Mouse (Mus musculus) gastrocnemius, adult 2 months (tissue): Measurements from ENCODE around the gene Prkcd. TPM values are rescaled to one million over a fixed set of nuclear protein-coding genes. Genes with fewer than 3 reads are reported as not detected.
A peak's percentile ranks its signal among the peaks of the same experiment; 100 is the strongest.

Experiments used
- DNase-seq: peaks from one replicate; pipeline ENCODE4 v3.0.0; 2022
- H3K27ac ChIP-seq: fragments of 200-600 bp; 2 replicates; pipeline ENCODE4 v1.8.1; 2022; ENCODE audit warnings: mild to moderate bottlenecking
- H3K4me3 ChIP-seq: fragments of 200-600 bp; 2 replicates; pipeline ENCODE4 v1.8.1; 2022; ENCODE audit warnings: mild to moderate bottlenecking, moderate library complexity
- CTCF ChIP-seq: fragments of 200-600 bp; IDR thresholded peaks from 2 replicates; pipeline ENCODE4 v1.8.1; 2022; ENCODE audit warnings: antibody characterized with exemption, mild to moderate bottlenecking, moderate library complexity
- intact Hi-C: fragments of 180-260 bp; cut with DNase I; formaldehyde crosslinking; loops from one replicate; pipeline ENCODE4 v1.15.1; 2025
- total RNA-seq, 2 experiments: library from RNA; stranded (reverse); gene quantifications; 2 replicates each; pipeline ENCODE4 v1.2.3; 2021

The Prkcd gene
- total RNA-seq, 2 experiments from 2014 or later = 5.6 to 14.8 TPM

- TF ChIP-seq CTCF = no peak
- DNase-seq = peak; percentile 32
- no peak overlapping the region for H3K4me3 ChIP-seq
- H3K27ac ChIP-seq = peak overlapping the region; percentile 21; the same call in 1 of the 2 replicates
- intact Hi-C loops = loop anchor here (1.0 kb wide), 1 partner anchor 22 kb away; no protein-coding TSS in a partner anchor
Observed at GRCm38 (mm10) chr14:30612962-30613715, 12.9 kb downstream of the Prkcd start.

- peak; percentile 93 for TF ChIP-seq CTCF
- DNase-seq = peak; percentile 91
- peak overlapping the region; percentile 39; the same call in 1 of the 2 replicates for H3K27ac ChIP-seq
- intact Hi-C loops = loop anchor here (1.0 kb wide), 1 partner anchor 21 kb away; no protein-coding TSS in a partner anchor
- H3K4me3 ChIP-seq = no peak overlapping the region
Observed at GRCm38 (mm10) chr14:30612523-30612922, 13.5 kb downstream of the Prkcd start.

GRCm38 (mm10) chr14:30610940-30611339, 15.1 kb downstream of the Prkcd start:
- DNase-seq = peak; percentile 51

GRCm38 (mm10) chr14:30610304-30610703, 15.7 kb downstream of the Prkcd start:
- H3K27ac ChIP-seq = 0 out of 2 replicates have a peak overlapping the region, but pooled peaks have one; percentile 64
- TF ChIP-seq CTCF = no peak
- DNase-seq = no peak
- intact Hi-C loops = no loop called here
- H3K4me3 ChIP-seq = no peak overlapping the region

More at GRCm38 (mm10) chr14:30610940-30611339, 15.1 kb downstream of the Prkcd start:
- intact Hi-C loops = no loop called here
- no peak for TF ChIP-seq CTCF
- Histone ChIP-seq H3K4me3 (no peak overlapping the region), H3K27ac (peak overlapping the region; percentile 64)

GRCm38 (mm10) chr14:30609499-30609898, 16.5 kb downstream of the Prkcd start:
- no peak for DNase-seq
- Histone ChIP-seq H3K27ac (no peak overlapping the region), H3K4me3 (no peak overlapping the region)
- intact Hi-C loops = no loop called here
- TF ChIP-seq CTCF = no peak

- H3K4me3 ChIP-seq = no peak overlapping the region
- no peak for DNase-seq
- TF ChIP-seq CTCF = no peak
- no peak overlapping the region for H3K27ac ChIP-seq
- intact Hi-C loops = no loop called here
Observed at GRCm38 (mm10) chr14:30608176-30608575, 17.8 kb downstream of the Prkcd start.

GRCm38 (mm10) chr14:30607696-30608095, 18.3 kb downstream of the Prkcd start:
- no peak for TF ChIP-seq CTCF
- Histone ChIP-seq H3K4me3 (no peak overlapping the region), H3K27ac (no peak overlapping the region)
- no peak for DNase-seq
- intact Hi-C loops = no loop called here

- no peak overlapping the region for H3K4me3 ChIP-seq
- H3K27ac ChIP-seq = no peak overlapping the region
- TF ChIP-seq CTCF = no peak
- intact Hi-C loops = no loop called here
- no peak for DNase-seq
Observed at GRCm38 (mm10) chr14:30606817-30607216, 19.2 kb downstream of the Prkcd start.

- peak; percentile 48 for DNase-seq
- 0 out of 2 replicates have a peak, but pooled peaks have one; percentile 9 for TF ChIP-seq CTCF
- intact Hi-C loops = no loop called here
- Histone ChIP-seq H3K27ac (peak overlapping the region; percentile 72), H3K4me3 (no peak overlapping the region)
Observed at GRCm38 (mm10) chr14:30597142-30597541, 28.9 kb downstream of the Prkcd start.

GRCm38 (mm10) chr14:30596407-30596806, 29.6 kb downstream of the Prkcd start:
- no peak for TF ChIP-seq CTCF
- DNase-seq = peak; percentile 11
- intact Hi-C loops = no loop called here
- H3K4me3 ChIP-seq = no peak overlapping the region
- peak overlapping the region; percentile 72 for H3K27ac ChIP-seq

- Histone ChIP-seq H3K4me3 (no peak overlapping the region), H3K27ac (peak overlapping the region; percentile 72)
- peak; percentile 58 for DNase-seq
- intact Hi-C loops = no loop called here
- no peak for TF ChIP-seq CTCF
Observed at GRCm38 (mm10) chr14:30595576-30596313, 30.3 kb downstream of the Prkcd start.

GRCm38 (mm10) chr14:30594092-30594695, 31.8 kb downstream of the Prkcd start:
- TF ChIP-seq CTCF = no peak
- Histone ChIP-seq H3K4me3 (peak overlapping the region; percentile 34), H3K27ac (peak overlapping the region; percentile 84)
- DNase-seq = peak; percentile 78
- intact Hi-C loops = loop anchor here (5.0 kb wide), 1 partner anchor 273 kb away; no protein-coding TSS in a partner anchor
